Mouse (Mus musculus): ENCODE measurements at regions not wholly inside any gene's neighbourhood (a gene's known extent, or its start where the extent isn't known, plus 50 kb on each side); places are given as distances from the start of the nearest gene placed in this dataset. TPM values are rescaled to one million over a fixed set of nuclear protein-coding genes. Genes with fewer than 3 reads are reported as not detected.
"Not testable (repeated sequence)": the region's sequence is repeated elsewhere in the genome, so short reads cannot be mapped to it uniquely, and the experiment has no call there.

DNA sequence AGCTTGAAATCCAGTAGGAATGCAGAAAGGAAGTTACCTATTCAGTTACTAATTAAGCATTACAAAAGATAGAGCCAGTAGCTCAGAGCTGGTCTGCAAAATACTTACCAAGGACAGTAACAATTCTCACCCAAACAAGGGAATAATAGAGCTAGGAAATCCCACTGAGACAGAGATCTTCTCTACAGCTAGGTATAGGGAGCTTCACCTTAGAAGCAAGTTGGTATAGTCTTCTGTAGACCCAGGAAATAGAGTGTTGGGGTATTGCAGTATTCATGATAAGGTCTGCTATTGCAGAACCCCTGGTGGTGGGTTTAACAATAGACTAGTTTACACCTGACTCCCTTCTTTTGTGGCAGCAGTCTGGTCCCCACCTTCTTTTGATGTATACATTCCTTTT, 1294.1 kb upstream of the Got2 start:
- not testable (repeated sequence) for H3K27me3 ChIP-seq (replicated peaks; ENCODE audit: control insufficient read depth, insufficient read depth, low read length); H3K27ac ChIP-seq (ENCODE audit: low read length); H3K9me3 ChIP-seq (ENCODE audit: control insufficient read depth, low read length); H3K4me3 ChIP-seq (ENCODE audit: low read length); ATAC-seq; H3K4me1 ChIP-seq (ENCODE audit: control insufficient read depth, insufficient read depth, low read length); H3K36me3 ChIP-seq (ENCODE audit: control insufficient read depth, insufficient read depth, low read length); H3K4me2 ChIP-seq (ENCODE audit: low read depth, low read length); H3K9ac ChIP-seq (ENCODE audit: low read depth, low read length)

Small RNA genes in the stretch of these regions (microRNA-seq; reads per million reads assigned to microRNA genes)
- not detected for gene Gm26399
